Mouse (Mus musculus) forebrain, embryonic 10.5 days (tissue): ENCODE measurements around the gene Sorcs1. TPM values are rescaled to one million over a fixed set of nuclear protein-coding genes. Genes with fewer than 3 reads are reported as not detected.

Experiments
- DNase-seq: peaks from one replicate; pipeline ENCODE4 v3.0.0-alpha.2; 2017; ENCODE audit warnings: low spot score; ENCODE audit errors: extremely low spot score
- H3K27ac ChIP-seq: fragments of 300-500 bp; sonication (generic); 2 replicates; pipeline ENCODE4 v1.5.1; 2016; ENCODE audit warnings: mild to moderate bottlenecking
- H3K27me3 ChIP-seq: fragments of 300-500 bp; sonication (generic); 2 replicates; pipeline ENCODE4 v1.6.1; 2016; ENCODE audit warnings: mild to moderate bottlenecking; ENCODE audit not compliant: poor library complexity, severe bottlenecking
- H3K36me3 ChIP-seq: fragments of 300-500 bp; sonication (generic); replicated peaks from 2 replicates; pipeline ENCODE4 v1.6.1; 2016; ENCODE audit warnings: mild to moderate bottlenecking, moderate library complexity
- H3K4me1 ChIP-seq: fragments of 300-500 bp; sonication (generic); 2 replicates; pipeline ENCODE4 v1.6.1; 2016
- H3K4me3 ChIP-seq: fragments of 300-500 bp; sonication (generic); 2 replicates; pipeline ENCODE4 v1.5.1; 2016; ENCODE audit warnings: mild to moderate bottlenecking, moderate library complexity
- H3K9me3 ChIP-seq: fragments of 300-500 bp; sonication (generic); 2 replicates; pipeline ENCODE4 v1.6.1; 2016; ENCODE audit warnings: mild to moderate bottlenecking, moderate library complexity
- WGBS: fragments of 180-500 bp; shearing (Covaris S2); methylation state at CpG from one replicate; pipeline ENCODE4 v1.1.7; 2016; 5-methylcytosine and 5-hydroxymethylcytosine counted together
- polyA plus RNA-seq: library from polyadenylated mRNA; unstranded; fragments of >200 nt; fragmentation: Nextera tagmentation; extraction: Ambion mirVana; gene quantifications from 2 replicates; pipeline ENCODE4 v1.2.1, GENCODE M21; 2016

The Sorcs1 gene
- polyA plus RNA-seq, 1 experiment from 2014 or later: 4.2 TPM

- Histone ChIP-seq H3K36me3 (no peaks in the 10 kb centered on the region), H3K4me1 (peaks cover 15% of the 10 kb centered on the region), H3K27ac (no peak overlapping the region), H3K27me3 (no peaks in the 10 kb centered on the region), H3K9me3 (no peaks in the 10 kb centered on the region), H3K4me3 (no peak overlapping the region)
- 91% methylated on average over 6 of the region's 6 CpGs for WGBS
- DNase-seq: no peak
These were observed 40.3 kb downstream of the Sorcs1 start for GRCm38 (mm10) chr19:50638176-50638575.

- WGBS: 39% methylated on average over 9 of the region's 9 CpGs
- no peak overlapping the region for H3K27ac ChIP-seq
- H3K27me3 ChIP-seq: no peaks in the 10 kb centered on the region
- no peak for DNase-seq
- H3K4me1 ChIP-seq: peaks cover 13% of the 10 kb centered on the region
- H3K36me3 ChIP-seq: no peaks in the 10 kb centered on the region
- no peak overlapping the region for H3K4me3 ChIP-seq
- no peaks in the 10 kb centered on the region for H3K9me3 ChIP-seq
These were observed 64.4 kb downstream of the Sorcs1 start for GRCm38 (mm10) chr19:50614013-50614412.

GRCm38 (mm10) chr19:50611619-50612018 lies 66.8 kb downstream of the Sorcs1 start:
- H3K4me1 ChIP-seq: peaks cover 8% of the 10 kb centered on the region; the same call in 1 of the 2 replicates
- DNase-seq: no peak
- no peaks in the 10 kb centered on the region for H3K9me3 ChIP-seq
- no peak overlapping the region for H3K27ac ChIP-seq
- H3K36me3 ChIP-seq: no peaks in the 10 kb centered on the region
- no peaks in the 10 kb centered on the region for H3K27me3 ChIP-seq
- no peak overlapping the region for H3K4me3 ChIP-seq
- WGBS: 78% methylated on average over 3 of the region's 3 CpGs

- Histone ChIP-seq H3K27ac (no peak overlapping the region), H3K4me1 (no peaks in the 10 kb centered on the region), H3K9me3 (no peaks in the 10 kb centered on the region), H3K36me3 (no peaks in the 10 kb centered on the region), H3K27me3 (no peaks in the 10 kb centered on the region), H3K4me3 (no peak overlapping the region)
- no peak for DNase-seq
- 83% methylated on average over 4 of the region's 4 CpGs for WGBS
These were observed 74.6 kb downstream of the Sorcs1 start for GRCm38 (mm10) chr19:50603882-50604281.

- no peak for DNase-seq
- no peaks in the 10 kb centered on the region for H3K9me3 ChIP-seq
- no peak overlapping the region for H3K4me3 ChIP-seq
- WGBS: 95% methylated on average over 5 of the region's 5 CpGs
- H3K4me1 ChIP-seq: no peaks in the 10 kb centered on the region
- H3K27ac ChIP-seq: no peak overlapping the region
- H3K27me3 ChIP-seq: no peaks in the 10 kb centered on the region
- no peaks in the 10 kb centered on the region for H3K36me3 ChIP-seq
These were observed 75.1 kb downstream of the Sorcs1 start for GRCm38 (mm10) chr19:50603380-50603779.

GRCm38 (mm10) chr19:50597300-50597699 lies 81.1 kb downstream of the Sorcs1 start:
- DNase-seq: no peak
- Histone ChIP-seq H3K9me3 (no peaks in the 10 kb centered on the region), H3K4me1 (no peaks in the 10 kb centered on the region), H3K4me3 (no peak overlapping the region), H3K27ac (no peak overlapping the region), H3K27me3 (no peaks in the 10 kb centered on the region), H3K36me3 (no peaks in the 10 kb centered on the region)
- WGBS: 83% methylated on average over 4 of the region's 4 CpGs

- H3K4me1 ChIP-seq: peaks cover 11% of the 10 kb centered on the region; the same call in 1 of the 2 replicates
- no peaks in the 10 kb centered on the region for H3K27me3 ChIP-seq
- no peaks in the 10 kb centered on the region for H3K9me3 ChIP-seq
- no peak for DNase-seq
- H3K36me3 ChIP-seq: no peaks in the 10 kb centered on the region
- no peak overlapping the region for H3K4me3 ChIP-seq
- H3K27ac ChIP-seq: no peak overlapping the region
- 95% methylated on average over 5 of the region's 5 CpGs for WGBS
These were observed 92.3 kb downstream of the Sorcs1 start for GRCm38 (mm10) chr19:50586182-50586581.

GRCm38 (mm10) chr19:50582952-50583351 lies 95.5 kb downstream of the Sorcs1 start:
- Histone ChIP-seq H3K9me3 (no peaks in the 10 kb centered on the region), H3K27me3 (no peaks in the 10 kb centered on the region), H3K4me1 (peaks cover 11% of the 10 kb centered on the region; the same call in 1 of the 2 replicates), H3K4me3 (no peak overlapping the region), H3K36me3 (no peaks in the 10 kb centered on the region), H3K27ac (no peak overlapping the region)
- no peak for DNase-seq

- no peaks in the 10 kb centered on the region for H3K36me3 ChIP-seq
- no peak overlapping the region for H3K27ac ChIP-seq
- H3K4me1 ChIP-seq: no peaks in the 10 kb centered on the region
- no peaks in the 10 kb centered on the region for H3K9me3 ChIP-seq
- H3K27me3 ChIP-seq: no peaks in the 10 kb centered on the region
- no peak for DNase-seq
- no peak overlapping the region for H3K4me3 ChIP-seq
- 67% methylated on average over 1 of the region's 1 CpGs for WGBS
These were observed 108.7 kb downstream of the Sorcs1 start for GRCm38 (mm10) chr19:50569669-50570195.

GRCm38 (mm10) chr19:50566306-50566705 lies 112.1 kb downstream of the Sorcs1 start:
- no peaks in the 10 kb centered on the region for H3K27me3 ChIP-seq
- no peaks in the 10 kb centered on the region for H3K4me1 ChIP-seq
- WGBS: 86% methylated on average over 2 of the region's 2 CpGs
- H3K36me3 ChIP-seq: no peaks in the 10 kb centered on the region
- no peaks in the 10 kb centered on the region for H3K9me3 ChIP-seq
- no peak overlapping the region for H3K27ac ChIP-seq
- no peak overlapping the region for H3K4me3 ChIP-seq
- no peak for DNase-seq

- H3K27me3 ChIP-seq: no peaks in the 10 kb centered on the region
- no peaks in the 10 kb centered on the region for H3K36me3 ChIP-seq
- H3K9me3 ChIP-seq: no peaks in the 10 kb centered on the region
- no peak for DNase-seq
- WGBS: 17% methylated on average over 6 of the region's 6 CpGs
- H3K27ac ChIP-seq: no peak overlapping the region
- H3K4me1 ChIP-seq: peaks cover 16% of the 10 kb centered on the region
- H3K4me3 ChIP-seq: no peak overlapping the region
These were observed 119.7 kb downstream of the Sorcs1 start for GRCm38 (mm10) chr19:50558771-50559170.

- no peak overlapping the region for H3K27ac ChIP-seq
- peaks cover 24% of the 10 kb centered on the region for H3K4me1 ChIP-seq
- DNase-seq: no peak
- 61% methylated on average over 5 of the region's 5 CpGs for WGBS
- H3K9me3 ChIP-seq: no peaks in the 10 kb centered on the region
- no peak overlapping the region for H3K4me3 ChIP-seq
- no peaks in the 10 kb centered on the region for H3K27me3 ChIP-seq
- H3K36me3 ChIP-seq: no peaks in the 10 kb centered on the region
These were observed 144.4 kb downstream of the Sorcs1 start for GRCm38 (mm10) chr19:50534031-50534430.

GRCm38 (mm10) chr19:50527835-50528234 lies 150.6 kb downstream of the Sorcs1 start:
- Histone ChIP-seq H3K27me3 (no peaks in the 10 kb centered on the region), H3K4me1 (peaks cover 14% of the 10 kb centered on the region), H3K4me3 (no peak overlapping the region), H3K27ac (no peak overlapping the region), H3K36me3 (no peaks in the 10 kb centered on the region), H3K9me3 (no peaks in the 10 kb centered on the region)
- 93% methylated on average over 3 of the region's 3 CpGs for WGBS
- DNase-seq: no peak

GRCm38 (mm10) chr19:50526094-50526493 lies 152.4 kb downstream of the Sorcs1 start:
- no peak overlapping the region for H3K27ac ChIP-seq
- H3K36me3 ChIP-seq: no peaks in the 10 kb centered on the region
- no peaks in the 10 kb centered on the region for H3K9me3 ChIP-seq
- H3K4me3 ChIP-seq: no peak overlapping the region
- H3K4me1 ChIP-seq: peaks cover 1% of the 10 kb centered on the region
- WGBS: 87% methylated on average over 8 of the region's 8 CpGs
- DNase-seq: no peak
- no peaks in the 10 kb centered on the region for H3K27me3 ChIP-seq
